Mouse (Mus musculus) liver, embryonic 15.5 days (tissue): Measurements from ENCODE around the gene Thnsl2. TPM values are rescaled to one million over a fixed set of nuclear protein-coding genes. Genes with fewer than 3 reads are reported as not detected.
A peak's percentile ranks its signal among the peaks of the same experiment; 100 is the strongest.

ENCODE experiments used
- ATAC-seq: fragments of 200-750 bp; cut with Nextera tagmentation; 2 replicates; pipeline ENCODE4 v1.8.0; 2017; ENCODE audit warnings: moderate number of reproducible peaks, mild to moderate bottlenecking, moderate library complexity; ENCODE audit not compliant: insufficient read depth
- H3K27ac ChIP-seq: fragments of 300-500 bp; sonication (generic); replicated peaks from 2 replicates; pipeline ENCODE4 v1.5.1; 2015; ENCODE audit warnings: mild to moderate bottlenecking, inconsistent platforms
- H3K27me3 ChIP-seq: fragments of 300-500 bp; sonication (generic); 2 replicates; pipeline ENCODE4 v1.6.1; 2015; ENCODE audit warnings: mild to moderate bottlenecking, inconsistent platforms
- H3K36me3 ChIP-seq: fragments of 300-500 bp; sonication (generic); replicated peaks from 2 replicates; pipeline ENCODE4 v1.6.1; 2015; ENCODE audit warnings: moderate library complexity, mild to moderate bottlenecking, inconsistent platforms
- H3K4me1 ChIP-seq: fragments of 300-500 bp; sonication (generic); replicated peaks from 2 replicates; pipeline ENCODE4 v1.6.1; 2015; ENCODE audit warnings: inconsistent platforms
- H3K4me2 ChIP-seq: fragments of 300-500 bp; sonication (generic); 2 replicates; pipeline ENCODE4 v1.6.1; 2015; ENCODE audit warnings: moderate library complexity, mild to moderate bottlenecking, inconsistent platforms
- H3K4me3 ChIP-seq: fragments of 300-500 bp; sonication (generic); replicated peaks from 2 replicates; pipeline ENCODE4 v1.5.1; 2015; ENCODE audit warnings: mild to moderate bottlenecking, inconsistent platforms
- H3K9ac ChIP-seq: fragments of 300-500 bp; sonication (generic); 2 replicates; pipeline ENCODE4 v1.6.1; 2015; ENCODE audit warnings: moderate library complexity, mild to moderate bottlenecking, inconsistent platforms
- H3K9me3 ChIP-seq: fragments of 300-500 bp; sonication (generic); replicated peaks from 2 replicates; pipeline ENCODE4 v1.6.1; 2016; ENCODE audit warnings: inconsistent platforms
- WGBS: fragments of 180-500 bp; shearing (Covaris S2); methylation state at CpG from one replicate; pipeline ENCODE4 v1.1.7; 2015; ENCODE audit warnings: mixed read lengths; ENCODE audit not compliant: insufficient replicate concordance; 5-methylcytosine and 5-hydroxymethylcytosine counted together
- polyA plus RNA-seq: library from polyadenylated mRNA; unstranded; fragments of >200 nt; fragmentation: Nextera tagmentation; extraction: Ambion mirVana; gene quantifications from 2 replicates; pipeline ENCODE4 v1.2.1, GENCODE M21; 2015

Thnsl2 gene
- polyA plus RNA-seq, 1 experiment from 2014 or later = 14.2 TPM

DNA sequence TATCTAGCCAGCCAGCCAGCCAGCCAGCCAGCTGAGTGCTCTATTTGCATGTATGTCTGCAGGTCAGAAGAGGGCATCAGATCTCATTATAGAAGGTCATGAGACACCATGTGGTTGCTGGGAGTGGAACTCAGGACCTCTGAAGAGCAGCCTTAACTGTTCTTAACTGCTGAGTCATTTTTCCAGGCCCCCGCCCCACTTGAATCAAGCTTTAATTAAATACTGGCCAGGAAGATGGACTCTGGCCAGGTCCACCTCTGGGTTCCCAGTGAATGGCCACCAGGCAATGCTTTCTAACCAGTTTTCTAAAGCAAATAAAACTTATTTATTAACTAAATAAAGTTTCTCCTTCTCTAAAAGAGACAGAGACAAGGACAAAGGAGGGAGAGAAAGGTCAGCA lies 14.0 kb downstream of the Thnsl2 start:
- 50% methylated on average over 1 of the region's 1 CpGs for WGBS
- no peak overlapping the region for H3K4me3 ChIP-seq
- no peak overlapping the region for H3K4me2 ChIP-seq
- no peak overlapping the region for H3K27ac ChIP-seq
- ATAC-seq = peak; percentile 34
- H3K27me3 ChIP-seq = no peaks in the 10 kb centered on the region
- H3K9me3 ChIP-seq = no peaks in the 10 kb centered on the region
- no peaks in the 10 kb centered on the region for H3K4me1 ChIP-seq
- H3K9ac ChIP-seq = no peak overlapping the region
- H3K36me3 ChIP-seq = no peaks in the 10 kb centered on the region

DNA sequence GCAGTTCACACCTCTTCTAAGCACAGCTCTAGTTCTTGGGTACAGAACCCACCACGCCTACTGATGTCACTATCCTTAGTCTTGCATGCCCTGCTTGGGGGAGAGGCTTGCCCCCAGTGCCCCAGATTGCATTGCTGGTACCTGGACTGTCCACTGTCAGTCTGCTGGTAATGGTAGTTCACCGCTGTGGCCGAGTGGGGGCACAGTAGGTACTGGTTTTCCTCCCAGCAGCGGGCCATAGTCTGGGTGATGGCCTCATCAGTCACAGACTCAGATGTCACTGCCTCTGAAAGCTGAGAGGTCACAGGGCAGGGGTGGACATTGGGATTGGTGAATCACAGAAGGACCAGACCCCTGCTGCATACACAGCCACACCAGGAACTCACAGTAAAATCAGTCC lies 15.2 kb downstream of the Thnsl2 start:
- H3K4me1 ChIP-seq = no peaks in the 10 kb centered on the region
- no peak overlapping the region for H3K4me2 ChIP-seq
- H3K27ac ChIP-seq = no peak overlapping the region
- no peak overlapping the region for H3K4me3 ChIP-seq
- no peaks in the 10 kb centered on the region for H3K27me3 ChIP-seq
- no peaks in the 10 kb centered on the region for H3K9me3 ChIP-seq
- no peak for ATAC-seq
- H3K36me3 ChIP-seq = no peaks in the 10 kb centered on the region
- 35% methylated on average over 4 of the region's 4 CpGs for WGBS
- H3K9ac ChIP-seq = no peak overlapping the region

DNA sequence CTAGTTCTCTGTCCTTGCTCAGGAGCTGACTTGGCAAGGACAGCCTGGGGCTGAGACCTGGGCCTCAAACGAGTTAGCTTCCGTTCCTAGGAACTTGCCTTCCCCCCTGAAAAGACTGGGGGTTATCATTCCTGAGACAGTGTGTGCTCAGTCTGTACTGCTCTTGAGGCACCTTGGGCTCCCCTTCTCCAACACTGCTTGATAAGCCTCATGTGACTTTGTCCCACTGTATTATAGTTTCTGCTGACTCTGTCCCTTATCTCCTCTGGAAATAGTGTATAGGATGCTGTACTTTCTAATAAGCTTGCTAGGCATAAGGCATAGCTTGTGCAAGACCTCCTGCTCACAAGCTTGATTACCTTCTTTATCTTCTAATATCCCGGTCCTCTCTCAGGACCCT lies 17.9 kb downstream of the Thnsl2 start:
- no peaks in the 10 kb centered on the region for H3K36me3 ChIP-seq

DNA sequence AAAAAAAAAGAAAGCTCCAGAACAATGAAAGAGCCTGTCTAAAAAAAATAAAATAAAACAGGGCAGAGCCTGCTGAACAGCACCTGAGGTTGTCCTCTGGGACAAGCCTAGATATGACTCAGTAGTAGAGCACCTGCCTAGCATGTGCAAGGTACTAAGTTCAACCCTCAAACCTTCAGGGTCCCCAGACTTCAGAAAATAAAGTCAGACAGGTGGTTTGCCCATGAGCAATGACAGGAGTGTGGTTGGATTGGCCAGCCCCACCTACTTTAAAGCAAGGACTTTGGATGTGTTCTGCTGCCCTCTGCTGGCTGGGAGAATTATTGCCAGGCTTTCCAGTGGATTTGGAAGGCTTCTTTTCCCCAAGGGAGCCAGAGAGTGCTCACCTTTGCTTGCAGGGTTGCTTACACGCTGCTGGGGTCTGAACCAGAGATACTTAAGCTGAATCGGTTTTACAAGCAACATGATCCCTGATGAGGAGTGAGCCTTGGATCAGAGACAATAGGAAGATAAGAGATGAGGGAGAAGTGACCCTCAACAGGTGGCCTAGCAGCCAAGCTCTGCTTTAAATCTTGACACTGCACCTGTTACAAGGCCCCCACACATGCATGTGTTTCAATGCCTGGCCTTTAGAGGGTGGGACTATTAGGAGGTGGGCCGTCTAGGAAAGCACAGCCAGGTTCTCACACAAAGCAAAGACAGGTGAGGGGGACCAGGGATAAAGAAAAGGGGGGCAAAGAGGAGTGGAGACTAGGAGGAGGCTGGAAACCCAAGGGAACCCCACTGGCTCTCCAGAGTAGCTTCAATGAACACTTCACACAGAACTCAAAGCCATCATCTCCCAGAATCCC lies 19.0 kb downstream of the Thnsl2 start:
- no peak for ATAC-seq
- no peaks in the 10 kb centered on the region for H3K27me3 ChIP-seq
- no peaks in the 10 kb centered on the region for H3K9me3 ChIP-seq
- H3K36me3 ChIP-seq = no peaks in the 10 kb centered on the region
- H3K27ac ChIP-seq = no peak overlapping the region
- no peak overlapping the region for H3K4me2 ChIP-seq
- WGBS = 9% methylated on average over 3 of the region's 3 CpGs
- H3K4me1 ChIP-seq = no peaks in the 10 kb centered on the region
- H3K4me3 ChIP-seq = no peak overlapping the region
- no peak overlapping the region for H3K9ac ChIP-seq

More for the DNA sequence above, 17.9 kb downstream of the Thnsl2 start:
- no peaks in the 10 kb centered on the region for H3K4me1 ChIP-seq
- no peak overlapping the region for H3K27ac ChIP-seq
- ATAC-seq = no peak
- no peaks in the 10 kb centered on the region for H3K9me3 ChIP-seq
- H3K27me3 ChIP-seq = no peaks in the 10 kb centered on the region
- H3K4me3 ChIP-seq = no peak overlapping the region
- no peak overlapping the region for H3K9ac ChIP-seq
- 50% methylated on average over 3 of the region's 3 CpGs for WGBS
- H3K4me2 ChIP-seq = no peak overlapping the region

DNA sequence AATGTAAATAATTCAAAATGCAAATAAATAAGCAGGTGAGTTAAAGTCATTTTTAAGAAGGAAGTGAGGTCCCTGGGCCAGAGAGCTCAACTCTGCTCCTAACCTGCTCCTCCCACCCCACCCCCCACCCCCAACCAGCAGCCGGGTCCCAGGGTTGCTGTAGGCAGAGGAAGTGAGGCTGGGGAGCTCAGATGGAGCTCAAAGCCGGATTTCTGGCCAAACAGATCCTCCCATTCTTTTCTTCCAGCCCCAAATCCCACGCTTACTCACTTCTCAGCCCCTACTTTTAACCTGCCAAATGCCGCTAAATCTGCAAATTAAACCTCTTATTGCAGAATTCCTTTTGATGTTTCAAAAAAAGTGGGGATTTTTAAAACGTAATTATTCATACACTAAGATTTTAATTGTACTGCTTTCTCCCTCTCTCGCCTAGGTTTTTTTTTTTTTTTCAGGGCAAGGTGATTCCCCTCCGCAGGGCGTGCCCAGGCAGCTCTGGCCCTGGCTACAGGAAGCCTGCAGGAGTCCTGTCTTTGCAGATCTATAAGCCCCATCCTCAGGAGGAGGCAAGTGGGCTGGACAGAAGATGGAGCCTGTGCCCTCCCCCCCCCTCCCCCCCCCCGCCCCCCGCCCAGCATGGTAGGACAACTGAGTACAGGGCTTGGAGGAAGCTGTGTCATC lies 24.5 kb downstream of the Thnsl2 start:
- no peaks in the 10 kb centered on the region for H3K9me3 ChIP-seq
- no peak overlapping the region for H3K27ac ChIP-seq
- no peaks in the 10 kb centered on the region for H3K36me3 ChIP-seq
- H3K4me1 ChIP-seq = no peaks in the 10 kb centered on the region
- no peak overlapping the region for H3K4me2 ChIP-seq
- WGBS = 11% methylated on average over 9 of the region's 10 CpGs
- no peak overlapping the region for H3K4me3 ChIP-seq
- H3K9ac ChIP-seq = no peak overlapping the region
- H3K27me3 ChIP-seq = no peaks in the 10 kb centered on the region
- no peak for ATAC-seq

DNA sequence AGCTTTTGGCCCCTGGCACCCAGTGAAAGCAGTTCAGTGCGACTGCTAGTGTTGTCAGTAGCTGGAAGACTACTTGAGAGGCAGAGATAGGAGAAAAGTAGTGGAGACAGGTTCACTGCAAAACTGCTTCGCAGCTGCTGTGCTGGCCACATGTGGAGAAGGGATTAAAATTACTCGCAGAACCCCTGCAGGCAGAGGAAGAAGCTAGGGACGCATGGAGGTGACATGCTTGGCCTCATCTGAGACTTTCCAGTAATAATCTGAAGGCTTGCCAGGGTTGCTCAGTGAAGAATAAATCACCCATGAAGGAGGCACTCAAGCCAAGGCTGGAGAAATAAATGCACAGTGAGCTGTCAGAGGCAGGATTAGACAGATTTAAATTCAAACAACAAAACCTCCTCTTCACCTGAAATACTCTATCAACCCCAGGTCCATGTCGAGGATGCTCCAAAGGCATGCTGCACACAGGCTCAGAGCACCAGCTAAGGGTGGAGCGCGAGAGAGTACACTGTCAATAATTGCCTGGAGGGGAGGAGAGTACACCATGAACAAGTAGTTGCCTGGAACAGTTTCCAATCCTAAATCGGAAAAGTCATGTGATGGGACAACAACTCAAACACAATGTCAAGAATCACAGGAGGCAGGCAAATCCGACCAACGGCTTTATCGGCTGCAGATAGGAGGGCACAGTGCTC lies 32.7 kb downstream of the Thnsl2 start:
- Histone ChIP-seq H3K9me3 (no peaks in the 10 kb centered on the region), H3K4me3 (no peak overlapping the region), H3K36me3 (no peaks in the 10 kb centered on the region), H3K4me1 (no peaks in the 10 kb centered on the region), H3K27me3 (0 out of 2 replicates have a peak, but pooled peaks cover 2% of the 10 kb centered on the region), H3K9ac (no peak overlapping the region), H3K4me2 (no peak overlapping the region), H3K27ac (no peak overlapping the region)
- WGBS = 65% methylated on average over 11 of the region's 11 CpGs
- ATAC-seq = no peak

DNA sequence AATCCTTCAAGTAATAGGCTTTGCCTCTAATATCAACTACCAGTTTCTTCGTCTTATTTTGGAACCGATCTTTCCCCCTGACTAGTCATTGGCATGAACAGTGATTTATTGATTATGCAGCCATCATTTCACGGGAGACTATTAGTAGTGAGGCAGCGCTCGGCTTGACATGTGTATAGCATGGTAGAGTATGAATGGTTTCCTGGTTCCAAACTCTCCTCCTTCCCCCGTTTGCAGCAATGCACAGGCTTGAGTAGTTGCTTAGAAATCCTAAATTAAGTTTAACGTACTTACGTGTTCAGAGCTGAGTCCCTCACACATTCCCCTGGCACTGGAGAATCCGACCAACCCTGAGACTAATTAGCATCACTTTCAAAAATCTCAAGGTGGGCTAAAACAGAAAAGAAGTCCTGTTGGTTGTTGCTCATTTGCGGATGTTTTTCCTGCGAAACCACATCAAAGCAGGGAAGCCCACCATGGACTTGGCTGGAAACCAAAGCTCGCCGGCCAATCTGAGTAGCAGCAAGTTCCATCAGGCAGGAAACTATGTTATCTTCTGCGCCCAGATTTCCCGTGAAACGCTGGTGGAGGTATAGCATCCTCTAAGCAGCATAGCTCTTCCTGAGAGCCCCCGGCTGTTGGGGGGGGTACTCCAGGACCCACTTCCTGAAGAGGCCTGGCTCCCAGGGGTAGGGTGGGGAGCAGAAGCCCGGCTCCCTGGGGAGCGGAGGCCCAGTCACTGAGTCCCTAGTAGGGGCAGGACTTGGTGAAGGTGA lies 37.9 kb downstream of the Thnsl2 start:
- 17% methylated on average over 19 of the region's 19 CpGs for WGBS
- Histone ChIP-seq H3K27me3 (0 out of 2 replicates have a peak, but pooled peaks cover 3% of the 10 kb centered on the region), H3K4me1 (no peaks in the 10 kb centered on the region), H3K9ac (no peak overlapping the region), H3K36me3 (no peaks in the 10 kb centered on the region), H3K4me3 (no peak overlapping the region), H3K9me3 (no peaks in the 10 kb centered on the region), H3K4me2 (no peak overlapping the region), H3K27ac (no peak overlapping the region)
- ATAC-seq = no peak

DNA sequence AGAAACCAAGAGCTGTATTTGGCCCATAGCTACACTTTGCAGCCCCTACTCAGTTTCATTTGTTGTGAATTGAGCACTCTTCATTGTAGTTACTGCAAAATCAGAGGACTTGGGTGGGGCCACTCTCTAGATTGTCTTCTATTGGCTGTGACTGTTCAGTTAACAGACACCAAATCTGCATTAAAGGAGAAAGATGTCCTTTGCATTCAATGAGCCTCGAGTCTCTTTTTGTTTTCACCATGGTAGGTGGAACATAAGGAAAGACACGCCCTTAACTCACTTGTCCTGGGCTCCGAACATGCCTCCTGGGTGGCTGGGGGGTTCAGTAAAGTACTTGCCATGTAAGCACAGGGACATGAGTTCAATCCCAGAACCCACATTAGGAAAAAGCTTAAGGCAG lies 48.1 kb downstream of the Thnsl2 start:
- H3K4me1 ChIP-seq = no peaks in the 10 kb centered on the region
- 55% methylated on average over 3 of the region's 3 CpGs for WGBS
- H3K9ac ChIP-seq = no peak overlapping the region
- H3K4me2 ChIP-seq = no peak overlapping the region
- H3K36me3 ChIP-seq = no peaks in the 10 kb centered on the region
- ATAC-seq = no peak
- H3K27ac ChIP-seq = no peak overlapping the region
- no peaks in the 10 kb centered on the region for H3K27me3 ChIP-seq
- H3K9me3 ChIP-seq = no peaks in the 10 kb centered on the region
- no peak overlapping the region for H3K4me3 ChIP-seq

DNA sequence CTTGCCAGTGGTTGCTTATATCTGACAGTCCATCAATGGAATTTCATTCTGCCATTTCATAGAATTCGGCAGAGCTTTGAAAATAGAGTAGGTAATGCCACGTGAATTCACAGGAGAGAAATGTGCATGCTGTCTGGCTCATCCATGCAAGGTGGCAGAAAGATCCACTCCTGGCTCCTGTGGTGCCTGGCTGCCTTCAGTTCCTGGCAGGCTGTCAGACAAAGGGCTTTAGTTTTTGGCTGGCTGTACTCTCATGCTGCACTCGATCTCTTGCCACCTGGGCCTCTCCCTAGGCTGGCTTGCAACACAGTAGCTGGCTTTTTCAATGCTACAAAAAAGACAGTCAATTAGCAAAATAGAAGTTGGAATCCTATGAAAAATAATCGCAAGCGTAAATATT lies 49.5 kb downstream of the Thnsl2 start:
- no peaks in the 10 kb centered on the region for H3K9me3 ChIP-seq
- H3K4me3 ChIP-seq = no peak overlapping the region
- 61% methylated on average over 5 of the region's 5 CpGs for WGBS
- no peaks in the 10 kb centered on the region for H3K27me3 ChIP-seq
- no peak for ATAC-seq
- H3K9ac ChIP-seq = no peak overlapping the region
- H3K27ac ChIP-seq = no peak overlapping the region
- no peak overlapping the region for H3K4me2 ChIP-seq
- H3K36me3 ChIP-seq = no peaks in the 10 kb centered on the region
- H3K4me1 ChIP-seq = no peaks in the 10 kb centered on the region

DNA sequence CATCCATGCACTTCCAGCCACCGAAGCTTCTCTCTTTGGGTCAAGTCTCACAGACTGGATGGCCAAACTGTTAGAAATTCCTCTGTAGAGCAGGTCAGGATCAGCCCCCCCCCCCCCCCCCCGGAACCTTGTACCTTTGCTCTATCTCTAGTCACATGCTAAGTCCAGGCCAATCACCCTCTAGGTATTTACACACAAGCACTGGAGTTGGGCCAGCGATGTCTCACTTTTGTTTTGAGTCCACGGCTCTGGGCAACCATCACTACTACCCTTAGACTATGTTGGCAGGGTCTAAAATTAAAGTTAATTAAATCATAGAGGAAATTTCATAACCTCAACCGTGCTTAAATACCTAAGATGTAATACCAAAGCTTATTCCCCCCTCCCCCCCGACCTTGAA lies 50.6 kb downstream of the Thnsl2 start:
- Histone ChIP-seq H3K27me3 (no peaks in the 10 kb centered on the region), H3K9me3 (no peaks in the 10 kb centered on the region), H3K4me1 (no peaks in the 10 kb centered on the region), H3K27ac (no peak overlapping the region), H3K4me2 (no peak overlapping the region), H3K9ac (no peak overlapping the region), H3K4me3 (no peak overlapping the region), H3K36me3 (no peaks in the 10 kb centered on the region)
- 56% methylated on average over 6 of the region's 6 CpGs for WGBS
- no peak for ATAC-seq

DNA sequence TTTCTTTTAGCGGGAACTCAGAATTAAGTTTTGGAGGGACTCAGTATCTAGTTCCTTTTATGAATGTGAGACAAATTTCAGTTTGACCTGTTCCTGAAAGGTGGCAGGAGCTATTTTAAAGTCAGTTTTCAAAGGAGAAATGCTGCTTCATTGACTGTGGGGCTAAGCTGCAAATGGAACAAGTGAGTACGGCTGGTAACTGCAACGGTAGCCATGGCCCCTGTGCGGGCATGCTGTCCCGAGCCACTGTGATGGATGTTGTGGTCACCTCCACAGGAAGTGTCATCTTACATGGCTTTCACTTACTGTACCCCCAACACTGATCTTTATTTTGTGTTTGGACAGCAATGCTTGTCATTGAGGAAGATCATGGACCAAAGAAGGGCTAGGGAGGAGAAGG lies 53.8 kb downstream of the Thnsl2 start:
- 28% methylated on average over 5 of the region's 5 CpGs for WGBS
- H3K9me3 ChIP-seq = no peaks in the 10 kb centered on the region

More for the DNA sequence above, 53.8 kb downstream of the Thnsl2 start:
- H3K27ac ChIP-seq = no peak overlapping the region
- no peaks in the 10 kb centered on the region for H3K4me1 ChIP-seq
- H3K27me3 ChIP-seq = no peaks in the 10 kb centered on the region
- H3K9ac ChIP-seq = no peak overlapping the region
- no peak overlapping the region for H3K4me2 ChIP-seq
- H3K4me3 ChIP-seq = no peak overlapping the region
- no peaks in the 10 kb centered on the region for H3K36me3 ChIP-seq
- no peak for ATAC-seq
